Mouse (Mus musculus): ENCODE results near the gene Gm7694.

Gene Gm7694

GRCm38 (mm10) chr1:170282415-170283129 is 23.6 kb downstream of the Gm7694 start:
- DNase-seq (ENCODE audit: low spot score in 2 of 2): no peak

DNA sequence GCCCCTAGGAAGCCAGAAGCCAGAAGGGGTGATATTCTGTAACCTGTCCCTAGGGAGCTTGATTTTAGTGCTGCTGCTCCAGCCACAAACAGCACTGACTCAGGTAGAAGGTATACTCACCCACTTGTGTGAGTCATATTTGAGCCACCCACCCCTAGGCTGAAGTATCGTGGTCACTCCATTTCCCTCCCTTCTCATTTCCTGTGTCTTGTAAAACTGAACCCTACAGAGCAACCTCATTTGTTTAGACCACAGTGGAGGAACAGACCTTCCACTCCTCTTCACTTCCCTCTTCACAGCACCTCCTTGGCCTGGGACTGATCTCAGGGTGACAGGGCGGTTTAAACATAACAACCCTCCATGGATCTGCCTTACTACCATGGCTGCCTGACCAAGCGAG is 29.1 kb downstream of the Gm7694 start, which contains the start of gene Sh2d1b1:
Gene Sh2d1b1, plus strand, starts transcription at position 305 of the 400 bp plus-strand sequence.
- DNase-seq (ENCODE audit: low spot score in 2 of 2): no peak

DNA sequence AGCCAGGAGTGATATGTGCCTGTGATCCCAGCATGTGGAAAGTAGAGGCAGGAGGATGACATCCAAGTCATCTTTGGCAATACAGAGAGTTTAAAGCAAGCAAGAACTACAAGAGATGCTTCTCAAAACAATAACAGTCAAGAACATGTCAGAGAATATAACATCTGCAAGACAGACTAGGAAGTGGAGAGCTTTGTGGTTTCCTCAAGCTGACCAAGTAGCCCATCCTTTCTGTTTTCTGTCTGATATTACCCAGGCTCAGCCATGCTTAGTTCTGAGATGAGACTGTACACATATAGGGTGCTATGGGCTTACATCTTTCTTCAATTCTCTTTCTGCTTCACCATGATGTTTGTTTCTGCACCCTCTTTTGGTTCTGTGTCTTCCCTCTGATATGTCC is 32.9 kb downstream of the Gm7694 start:
- no peak for DNase-seq (ENCODE audit: low spot score in 2 of 2)

- DNase-seq (ENCODE audit: low spot score in 2 of 2): no peak
These were observed 35.4 kb downstream of the Gm7694 start for GRCm38 (mm10) chr1:170270696-170271095.

DNA sequence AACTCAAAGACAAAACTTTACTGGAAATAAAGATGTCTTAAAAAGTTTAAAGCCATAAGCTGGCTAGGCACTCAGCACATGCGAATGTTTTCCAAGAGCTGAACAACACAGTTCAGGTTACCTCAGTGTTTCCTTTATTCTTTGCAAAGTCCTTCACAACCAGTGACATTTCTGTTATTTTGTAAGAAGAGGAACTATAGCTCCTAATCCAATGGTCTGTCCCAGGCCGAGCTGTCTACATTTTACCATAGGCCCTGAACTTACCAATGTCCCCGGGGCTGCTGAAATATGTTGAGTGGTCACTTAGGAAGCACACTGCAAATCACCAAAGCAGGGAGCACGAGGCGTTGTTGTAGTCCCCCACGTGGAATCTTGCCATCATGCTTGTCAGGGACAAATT is 35.9 kb downstream of the Gm7694 start:
- DNase-seq (ENCODE audit: low spot score in 2 of 2): no peak

- peak; percentile 73 to 82 for DNase-seq (ENCODE audit: low spot score in 2 of 2)
These were observed 50.6 kb downstream of the Gm7694 start for GRCm38 (mm10) chr1:170255560-170255910.

GRCm38 (mm10) chr1:170254893-170255559 is 51.1 kb downstream of the Gm7694 start:
- no peak for DNase-seq (ENCODE audit: low spot score in 2 of 2)
